Mouse (Mus musculus) erythroblast, embryonic 14.5 days (primary cell): ENCODE measurements at regions not wholly inside any gene's neighbourhood (a gene's known extent, or its start where the extent isn't known, plus 50 kb on each side); places are given as distances from the start of the nearest gene placed in this dataset.

ENCODE experiments used
- GATA1 ChIP-seq: IDR thresholded peaks from 2 replicates; pipeline ENCODE4 v1.6.1; 2012; ENCODE audit warnings: low read length, inconsistent platforms, mixed read lengths
- TAL1 ChIP-seq: IDR thresholded peaks from 3 replicates; pipeline ENCODE4 v1.6.1; 2012; ENCODE audit warnings: low read length, inconsistent platforms, mixed read lengths

- no peak for TF ChIP-seq TAL1
- no peak for TF ChIP-seq GATA1
Observed at GRCm38 (mm10) chr10:66922314-66922713, 173.6 kb upstream of the Jmjd1c start.
